Mouse (Mus musculus) adrenal gland, adult 2 months (tissue): ENCODE measurements around the gene Stra6l. TPM values are rescaled to one million over a fixed set of nuclear protein-coding genes. Genes with fewer than 3 reads are reported as not detected.

Experiments
- DNase-seq: peaks from one replicate; pipeline ENCODE4 v3.0.0; 2021
- long read RNA-seq: library from polyadenylated mRNA; stranded (forward); transcript quantifications from one replicate; pipeline ENCODE4 v2.0.0, GENCODE M21; 2021
- polyA plus RNA-seq: library from polyadenylated mRNA; depleted of rRNA; stranded (reverse); fragments of >200 nt; gene quantifications from 2 replicates; pipeline ENCODE4 v1.2.3, GENCODE M21; 2012; rRNA removed
- total RNA-seq, 2 experiments: library from RNA; stranded (reverse); gene quantifications; 2 replicates each; pipeline ENCODE4 v1.2.3; 2021

Stra6l gene
- total RNA-seq (1 to 10 TPM in 1 of 2 experiments, not detected in 1; 1.0 TPM), polyA plus RNA-seq (0.17 and 0.66 TPM in 2 replicates)
- long read RNA-seq = 0 reads

- DNase-seq = no peak
These were observed at the start of gene Stra6l for GRCm38 (mm10) chr4:45848109-45848824. Gene Stra6l, plus strand, starts transcription at chr4:45848664.

- peak; percentile 91 for DNase-seq
These were observed 49.5 kb upstream of the Stra6l start, which contains the start of gene Aldh1b1 for GRCm38 (mm10) chr4:45798964-45799363. Gene Aldh1b1, plus strand, starts transcription at chr4:45799022.

- peak; percentile 49 for DNase-seq
These were observed 48.4 kb upstream of the Stra6l start for GRCm38 (mm10) chr4:45799956-45800537.

- no peak for DNase-seq
These were observed 45.6 kb upstream of the Stra6l start for GRCm38 (mm10) chr4:45802900-45803299.

GRCm38 (mm10) chr4:45808034-45808433 lies 40.4 kb upstream of the Stra6l start:
- DNase-seq = no peak

- no peak for DNase-seq
These were observed 37.2 kb upstream of the Stra6l start for GRCm38 (mm10) chr4:45811250-45811649.

- peak; percentile 51 for DNase-seq
These were observed 32.9 kb upstream of the Stra6l start for GRCm38 (mm10) chr4:45815542-45815941.

- no peak for DNase-seq
These were observed 29.7 kb upstream of the Stra6l start for GRCm38 (mm10) chr4:45818814-45819207.

GRCm38 (mm10) chr4:45819208-45819931 lies 29.1 kb upstream of the Stra6l start:
- peak; percentile 39 for DNase-seq

- DNase-seq = peak; percentile 83
These were observed 28.2 kb upstream of the Stra6l start for GRCm38 (mm10) chr4:45820074-45820830.

- no peak for DNase-seq
These were observed 26.5 kb upstream of the Stra6l start for GRCm38 (mm10) chr4:45821995-45822394.

GRCm38 (mm10) chr4:45822781-45823575 lies 25.5 kb upstream of the Stra6l start:
- DNase-seq = no peak

- DNase-seq = no peak
These were observed 24.3 kb upstream of the Stra6l start for GRCm38 (mm10) chr4:45824049-45824760.

GRCm38 (mm10) chr4:45824761-45825556 lies 23.5 kb upstream of the Stra6l start:
- DNase-seq = no peak

- DNase-seq = peak; percentile 14
These were observed 22.0 kb upstream of the Stra6l start, which contains the start of gene Igfbpl1 for GRCm38 (mm10) chr4:45826275-45827040. Gene Igfbpl1, minus strand, starts transcription at chr4:45826923.

GRCm38 (mm10) chr4:45829907-45830759 lies 18.3 kb upstream of the Stra6l start:
- DNase-seq = no peak

GRCm38 (mm10) chr4:45831996-45832395 lies 16.5 kb upstream of the Stra6l start:
- DNase-seq = no peak

- no peak for DNase-seq
These were observed 15.0 kb upstream of the Stra6l start for GRCm38 (mm10) chr4:45833461-45833860.
